Mouse (Mus musculus) ovary, postnatal 10 days (tissue): ENCODE data around the gene Olfr470.
"Not testable (repeated sequence)": the region's sequence is repeated elsewhere in the genome, so short reads cannot be mapped to it uniquely, and the experiment has no call there.

Source experiments
- DNase-seq: peaks from one replicate; pipeline ENCODE4 v3.0.0; 2022; ENCODE audit warnings: low spot score

Olfr470 gene

DNA sequence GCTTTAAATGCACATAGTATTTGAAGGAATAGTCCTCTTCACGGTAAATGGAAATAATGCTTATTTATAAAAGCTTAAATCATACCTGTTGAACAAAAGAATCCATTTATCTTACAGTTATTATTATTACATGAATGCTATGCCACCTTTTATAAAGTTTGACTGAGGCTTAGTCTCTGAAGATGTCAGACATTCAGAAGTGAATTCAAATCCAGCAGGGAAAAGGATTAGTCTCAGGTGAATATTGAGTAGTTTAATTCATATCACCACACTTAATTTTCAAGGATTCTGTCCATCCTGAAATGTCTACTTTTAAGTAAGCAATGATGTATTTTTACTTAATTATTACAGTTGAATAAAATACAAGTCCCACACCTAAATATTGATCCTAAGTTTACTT is at the start of gene Olfr470:
Gene Olfr470, minus strand, starts transcription at position 101 of the 400 bp plus-strand sequence.
- DNase-seq: not testable (repeated sequence)

DNA sequence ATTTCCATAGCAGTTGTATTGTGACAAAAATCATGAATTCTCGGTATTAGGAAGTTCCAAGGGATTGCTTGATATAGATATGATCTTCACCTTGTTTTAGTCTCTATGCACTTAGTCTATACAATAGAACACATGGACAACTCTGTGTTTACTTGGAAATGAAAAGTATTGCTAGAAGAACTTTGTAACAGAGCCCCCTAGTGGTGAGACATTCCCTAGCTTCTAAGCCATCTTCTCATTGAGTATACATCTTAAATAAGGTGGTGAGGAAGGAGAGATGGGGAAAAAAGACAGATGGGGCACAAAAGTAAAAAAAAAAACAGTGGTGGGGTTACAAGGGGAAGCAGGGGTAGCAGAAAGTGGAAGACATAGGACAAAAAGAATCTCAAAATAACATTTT is 5.6 kb downstream of the Olfr470 start:
- DNase-seq: no peak

DNA sequence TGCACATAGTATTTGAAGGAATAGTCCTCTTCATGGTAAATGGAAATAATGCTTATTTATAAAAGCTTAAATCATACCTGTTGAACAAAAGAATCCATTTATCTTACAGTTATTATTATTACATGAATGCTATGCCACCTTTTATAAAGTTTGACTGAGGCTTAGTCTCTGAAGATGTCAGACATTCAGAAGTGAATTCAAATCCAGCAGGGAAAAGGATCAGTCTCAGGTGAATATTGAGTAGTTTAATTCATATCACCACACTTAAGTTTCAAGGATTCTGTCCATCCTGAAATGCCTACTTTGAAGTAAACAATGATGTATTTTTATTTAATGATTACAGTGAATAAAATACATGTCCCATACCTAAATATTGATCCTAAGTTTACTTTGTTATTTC is 21.8 kb downstream of the Olfr470 start, which contains the start of gene Olfr469:
Gene Olfr469, minus strand, starts transcription at position 101 of the 400 bp plus-strand sequence.
- DNase-seq: not testable (repeated sequence)

DNA sequence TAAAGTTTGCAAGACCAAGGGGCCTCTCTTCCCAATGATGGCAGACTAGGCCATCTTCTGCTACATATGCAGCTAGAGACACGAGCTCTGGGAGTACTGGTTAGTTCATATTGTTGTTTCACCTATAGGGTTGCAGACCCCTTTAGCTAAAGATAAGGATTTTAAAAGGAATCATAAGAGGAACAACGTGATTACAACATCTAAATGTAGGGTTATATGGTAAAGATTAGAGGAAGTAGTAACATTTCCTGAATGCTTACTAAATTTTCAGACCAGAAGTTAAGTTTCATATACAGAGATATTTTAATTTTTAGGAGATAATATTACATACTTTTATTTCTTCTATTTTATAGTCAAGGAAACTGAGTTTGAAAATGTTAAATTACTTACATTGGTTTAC is 23.4 kb downstream of the Olfr470 start:
- not testable (repeated sequence) for DNase-seq

DNA sequence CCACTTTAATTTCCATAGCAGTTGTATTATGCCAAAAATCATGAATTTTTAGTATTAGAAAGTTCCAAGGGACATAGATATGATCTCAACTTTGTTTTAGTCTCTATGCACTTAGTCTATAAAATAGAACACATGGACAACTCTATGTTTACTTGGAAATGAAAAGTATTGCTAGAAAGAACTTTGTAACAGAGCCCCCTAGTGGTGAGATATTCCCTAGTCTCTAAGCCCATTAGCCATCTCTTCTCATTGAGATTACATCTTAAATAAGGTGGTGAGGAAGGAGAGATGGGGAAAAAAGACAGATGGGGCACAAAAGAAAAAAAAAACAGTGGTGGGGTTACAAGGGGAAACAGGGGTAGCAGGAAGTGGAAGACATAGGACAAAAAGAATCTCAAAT is 27.8 kb downstream of the Olfr470 start:
- DNase-seq: no peak

DNA sequence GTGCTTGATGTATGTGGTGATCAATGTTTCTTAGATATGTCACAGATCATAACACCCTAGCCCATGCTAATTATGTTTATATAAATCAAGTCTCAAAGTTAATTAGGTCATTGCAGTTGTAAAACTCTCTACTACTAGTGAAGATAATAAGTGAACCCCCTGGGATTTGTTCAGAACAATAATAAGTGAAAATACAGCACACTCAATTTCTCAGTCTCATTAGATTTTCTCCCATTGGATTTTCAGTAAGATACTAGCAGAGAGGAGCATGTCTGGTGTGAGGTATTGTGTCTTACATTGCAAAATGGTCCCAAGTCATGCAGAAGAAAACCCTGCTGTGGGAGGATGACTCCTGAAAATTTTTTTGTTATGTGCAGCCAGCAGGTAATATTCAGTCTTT is 35.3 kb downstream of the Olfr470 start, which contains the start of gene Olfr467:
Gene Olfr467, plus strand, starts transcription at position 301 of the 400 bp plus-strand sequence.
- no peak for DNase-seq

DNA sequence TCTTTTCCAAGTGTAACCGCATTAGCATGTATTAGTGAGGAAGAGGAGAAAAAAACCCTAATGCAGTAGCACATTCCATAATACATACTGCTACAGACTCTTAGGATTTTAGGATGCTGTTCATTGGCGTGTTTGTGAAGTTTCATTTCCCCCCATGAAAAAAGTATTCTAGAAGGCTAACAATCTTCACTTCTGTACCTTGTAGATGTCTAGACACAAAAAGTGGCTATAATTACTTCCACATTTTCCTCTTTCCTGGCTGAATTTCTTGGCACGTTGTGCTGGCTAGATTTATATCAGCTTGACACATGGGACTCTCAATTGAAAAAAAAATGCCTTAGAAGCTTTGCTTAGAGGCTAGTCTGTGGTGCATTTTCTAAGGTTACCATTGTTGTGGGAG is 45.2 kb downstream of the Olfr470 start:
- DNase-seq: no peak

DNA sequence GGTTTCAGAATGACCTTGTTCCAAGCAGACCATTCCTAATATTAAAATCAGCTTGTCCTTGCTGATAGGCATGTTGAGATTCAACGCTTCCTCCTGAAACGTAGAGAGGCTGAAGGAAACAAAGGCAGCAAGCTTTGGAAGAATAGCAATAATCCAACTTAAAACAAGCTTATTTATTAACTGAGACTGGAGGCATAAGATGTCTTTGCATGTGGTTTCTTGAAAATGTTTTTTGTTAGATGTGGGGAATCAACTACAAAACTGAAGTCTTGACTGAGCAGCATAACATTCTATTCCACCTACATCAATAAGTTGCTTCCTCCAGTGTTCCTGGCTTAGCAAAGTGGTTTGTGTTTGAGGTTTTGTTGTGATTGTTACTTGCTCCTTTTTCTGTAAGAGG is 46.2 kb downstream of the Olfr470 start, which contains the start of gene Ovch2:
Gene Ovch2, minus strand, starts transcription at position 101 of the 400 bp plus-strand sequence.
- DNase-seq: no peak

DNA sequence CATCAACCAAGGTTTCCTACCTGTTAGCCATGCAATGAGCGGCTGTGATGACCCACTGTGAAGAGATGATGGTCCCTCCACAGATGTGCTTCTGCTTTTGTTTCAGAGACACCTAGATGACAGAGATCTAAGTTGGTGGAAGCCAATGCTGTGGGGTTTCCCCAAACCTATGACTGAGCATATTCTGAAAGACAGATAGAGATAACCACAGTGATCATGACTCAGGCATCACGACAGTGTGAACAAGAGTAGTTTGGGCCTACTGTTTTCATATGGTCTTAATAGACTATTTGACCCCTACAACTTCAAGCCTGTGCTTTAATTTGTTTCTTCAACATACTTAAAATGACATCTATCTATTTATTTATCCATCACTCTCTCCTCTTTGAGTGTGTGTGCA is 50.8 kb downstream of the Olfr470 start:
- no peak for DNase-seq
